Comparison of ENCODE assay signal across 21 mouse cellular contexts in the genomic region with DNA sequence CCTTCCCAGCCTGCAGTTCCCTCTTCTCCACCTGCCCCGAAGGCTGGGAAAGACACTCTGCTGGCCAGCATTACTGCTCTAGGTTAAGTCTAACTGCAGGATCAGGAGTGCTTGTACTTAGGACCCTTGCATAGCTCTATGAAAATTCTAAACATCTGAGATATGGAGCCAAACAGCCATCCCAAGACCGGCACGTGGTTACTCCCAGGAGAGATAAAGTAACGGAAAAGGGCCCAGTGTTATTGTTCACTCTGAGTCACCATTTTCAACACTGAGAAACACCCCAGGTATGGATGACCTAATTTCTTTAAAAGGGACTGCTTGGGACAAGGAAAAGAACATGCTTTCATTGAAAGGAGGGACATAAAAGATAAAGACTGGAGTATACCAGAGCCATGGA. TPM values are rescaled to one million over a fixed set of nuclear protein-coding genes. Genes with fewer than 3 reads are reported as not detected.
DNase-seq lines count a peak whose midpoint lies in the region; ATAC-seq and TF ChIP-seq lines count a peak whose summit lies in the region.
"Had no signal": no experiment of that assay in that cellular context is flagged by ENCODE, and none has a peak within 500 bp of the region (broad histone marks: within the 10 kb centered on the region; RNA-seq: fewer than 3 reads in every experiment).

No protein-coding gene starts in this region.

- intact Hi-C loops in heart, adult 2 months (cut with DNase I), result no loop called here

- 0 out of 2 replicates have a peak overlapping the region, but pooled peaks have one; percentile 42 for H3K27ac ChIP-seq in heart, embryonic 13.5 days (replicated peaks)
- no peak overlapping the region for H3K27ac ChIP-seq in heart, adult 2 months
- no peak overlapping the region for H3K27ac ChIP-seq in heart, postnatal 0 days (ENCODE audit: low read depth)
- no peak overlapping the region for H3K27ac ChIP-seq in heart, embryonic 11.5 days (ENCODE audit: low read depth, low read length)
- H3K27ac ChIP-seq in CH12.LX (ENCODE audit: insufficient read depth, low read depth), result no peak overlapping the region
- no peak overlapping the region for H3K27ac ChIP-seq in forebrain, embryonic 11.5 days (ENCODE audit: low read depth, low read length)
- H3K27ac ChIP-seq: embryonic facial prominence, embryonic 13.5 days; forebrain, embryonic 13.5 days; gastrocnemius, adult 2 months; hindbrain, embryonic 13.5 days; hindbrain, postnatal 0 days had no signal

- WGBS in heart, embryonic 13.5 days, result 38% methylated on average over 4 of the region's 4 CpGs
- 38% methylated on average over 4 of the region's 4 CpGs for WGBS in heart, adult 2 months
- WGBS in heart, postnatal 0 days, result 25% methylated on average over 4 of the region's 4 CpGs
- WGBS in heart, embryonic 11.5 days (ENCODE audit: insufficient replicate concordance), result 54% methylated on average over 4 of the region's 4 CpGs
- 87% methylated on average over 4 of the region's 4 CpGs for WGBS in forebrain, embryonic 11.5 days

- no peaks in the 10 kb centered on the region for H3K79me2 ChIP-seq in heart, adult 2 months (replicated peaks; ENCODE audit: control insufficient read depth, insufficient read depth, low read length)
- H3K79me2 ChIP-seq in CH12.LX (replicated peaks; ENCODE audit: control insufficient read depth, extremely low read depth, insufficient read depth, poor library complexity, severe bottlenecking), result no peaks in the 10 kb centered on the region
- H3K79me2 ChIP-seq in myocyte (ENCODE audit: control insufficient read depth, insufficient read depth), result no peaks in the 10 kb centered on the region

- TF ChIP-seq CTCF in heart, adult 2 months (IDR thresholded peaks at IDR 0.05), result no peak
- TF ChIP-seq CTCF in heart, postnatal 0 days (IDR thresholded peaks at IDR 0.05; ENCODE audit: low read depth), result no peak
- TF ChIP-seq CTCF in CH12.LX (conservative IDR thresholded peaks at IDR 0.05 in 1 of 2, IDR thresholded peaks at IDR 0.05 in 1 of 2; ENCODE audit: low read depth in 2 of 2, low read length in 2 of 2), result no peak

- no peak overlapping the region for H3ac ChIP-seq in myocyte (ENCODE audit: control insufficient read depth, insufficient read length)

- peaks cover 41% of the 10 kb centered on the region for H3K36me3 ChIP-seq in heart, embryonic 13.5 days
- H3K36me3 ChIP-seq in heart, adult 2 months (ENCODE audit: control insufficient read depth, insufficient read depth, low read length), result peaks cover 7% of the 10 kb centered on the region
- H3K36me3 ChIP-seq in heart, postnatal 0 days (replicated peaks; ENCODE audit: control insufficient read depth, insufficient read depth, low read length), result peaks cover 15% of the 10 kb centered on the region; the same call in 1 of the 2 replicates
- H3K36me3 ChIP-seq in heart, embryonic 11.5 days (ENCODE audit: control insufficient read depth, insufficient read depth, low read length), result no peaks in the 10 kb centered on the region
- H3K36me3 ChIP-seq in CH12.LX (replicated peaks in 1 of 2; ENCODE audit: control insufficient read depth in 1 of 2, insufficient read depth in 1 of 2, low read length in 1 of 2) (peaks cover 0 to 35% of the 10 kb centered on the region in 2 experiments), myocyte (ENCODE audit: control insufficient read depth, insufficient read depth) (no peaks in the 10 kb centered on the region)
- H3K36me3 ChIP-seq in forebrain, embryonic 11.5 days (ENCODE audit: control insufficient read depth, insufficient read depth, low read length), result no peaks in the 10 kb centered on the region
- H3K36me3 ChIP-seq: embryonic facial prominence, embryonic 13.5 days; hindbrain, embryonic 13.5 days had no signal

- no peak for TF ChIP-seq EP300 in heart, adult 2 months (IDR thresholded peaks at IDR 0.05; ENCODE audit: insufficient read depth, low read depth, low read length)
- no peak for TF ChIP-seq EP300 in heart, postnatal 0 days (IDR thresholded peaks at IDR 0.05; ENCODE audit: low read depth)
- no peak for TF ChIP-seq EP300 in CH12.LX (IDR thresholded peaks at IDR 0.05; ENCODE audit: low read length)

- TF ChIP-seq RAD21 in CH12.LX (IDR thresholded peaks at IDR 0.05; ENCODE audit: low read depth, low read length), result no peak

- TF ChIP-seq POLR2A in heart, adult 2 months (IDR thresholded peaks at IDR 0.05; ENCODE audit: insufficient read depth, low read depth, low read length), result no peak
- TF ChIP-seq POLR2A in CH12.LX (IDR thresholded peaks at IDR 0.05; ENCODE audit: low read depth, low read length), result no peak
- TF ChIP-seq POLR2A in myocyte (IDR thresholded peaks at IDR 0.05; ENCODE audit: insufficient read length, low read depth), result no peak

- H3K27me3 ChIP-seq in heart, embryonic 13.5 days (replicated peaks), result no peaks in the 10 kb centered on the region
- no peaks in the 10 kb centered on the region for H3K27me3 ChIP-seq in heart, adult 2 months (ENCODE audit: control insufficient read depth, insufficient read depth, low read length)
- H3K27me3 ChIP-seq in heart, postnatal 0 days (ENCODE audit: control insufficient read depth, insufficient read depth, low read length), result no peaks in the 10 kb centered on the region
- H3K27me3 ChIP-seq in heart, embryonic 11.5 days (ENCODE audit: control insufficient read depth, insufficient read depth, low read length), result no peaks in the 10 kb centered on the region
- H3K27me3 ChIP-seq in CH12.LX (replicated peaks) (no peaks in the 10 kb centered on the region), myocyte (ENCODE audit: control insufficient read depth, insufficient read depth, insufficient read length) (no peaks in the 10 kb centered on the region)
- H3K27me3 ChIP-seq in forebrain, embryonic 11.5 days (ENCODE audit: control insufficient read depth, insufficient read depth, low read length), result no peaks in the 10 kb centered on the region
- H3K27me3 ChIP-seq: embryonic facial prominence, embryonic 13.5 days; forebrain, embryonic 13.5 days; hindbrain, embryonic 13.5 days had no signal

- no peaks in the 10 kb centered on the region for H3K9me3 ChIP-seq in heart, embryonic 13.5 days
- H3K9me3 ChIP-seq in heart, postnatal 0 days (replicated peaks; ENCODE audit: control insufficient read depth, low read length), result no peaks in the 10 kb centered on the region
- H3K9me3 ChIP-seq in heart, embryonic 11.5 days (replicated peaks; ENCODE audit: control insufficient read depth, low read length), result no peaks in the 10 kb centered on the region
- peaks cover 16% of the 10 kb centered on the region for H3K9me3 ChIP-seq in CH12.LX (replicated peaks; ENCODE audit: low read length)
- no peaks in the 10 kb centered on the region for H3K9me3 ChIP-seq in forebrain, embryonic 11.5 days (ENCODE audit: control insufficient read depth, low read length)
- H3K9me3 ChIP-seq: embryonic facial prominence, embryonic 13.5 days; forebrain, embryonic 13.5 days; hindbrain, embryonic 13.5 days had no signal

- no peak for DNase-seq in heart, adult 2 months
- peak; percentile 25 for DNase-seq in heart, postnatal 0 days (ENCODE audit: low spot score)
- no peak for DNase-seq in CH12.LX (ENCODE audit: extremely low read depth)
- no peak for DNase-seq in forebrain, embryonic 11.5 days (ENCODE audit: low spot score)
- DNase-seq: adrenal gland, adult 2 months; adrenal gland, postnatal 25 days; cerebellum, adult 18-20 months; cerebellum, adult 9-11 months; cerebellum, postnatal 36 days; forebrain, postnatal 0 days; gastrocnemius, adult 2 months; gastrocnemius, postnatal 25 days; kidney, adult 2 months had no signal

- ATAC-seq in heart, embryonic 13.5 days (ENCODE audit: extremely low read depth, insufficient number of reproducible peaks, low FRiP score, low TSS enrichment), result no peak
- ATAC-seq in heart, postnatal 0 days (ENCODE audit: insufficient read depth, low read depth), result peak; percentile 58
- ATAC-seq in heart, embryonic 11.5 days (replicated peaks; ENCODE audit: insufficient number of reproducible peaks, low FRiP score, low TSS enrichment), result no peak
- ATAC-seq in forebrain, embryonic 11.5 days (replicated peaks; ENCODE audit: low FRiP score), result no peak
- ATAC-seq: CD4-positive, CD25-positive, alpha-beta regulatory T cell, adult 4 months; forebrain, embryonic 13.5 days; forebrain, postnatal 0 days; hindbrain, postnatal 0 days had no signal

- H3K4me1 ChIP-seq in heart, embryonic 13.5 days, result peaks cover 19% of the 10 kb centered on the region
- peaks cover 3% of the 10 kb centered on the region; the same call in 1 of the 2 replicates for H3K4me1 ChIP-seq in heart, adult 2 months (ENCODE audit: control insufficient read depth, insufficient read depth, low read length)
- H3K4me1 ChIP-seq in heart, postnatal 0 days (ENCODE audit: control insufficient read depth, insufficient read depth), result peaks cover 11% of the 10 kb centered on the region
- H3K4me1 ChIP-seq in heart, embryonic 11.5 days (ENCODE audit: control insufficient read depth, insufficient read depth, low read length), result peaks cover 4% of the 10 kb centered on the region
- peaks cover 0 to 44% of the 10 kb centered on the region in 2 experiments; a peak in 2 of 4 replicates for H3K4me1 ChIP-seq in CH12.LX (ENCODE audit: control insufficient read depth in 1 of 2, insufficient read depth in 2 of 2)
- no peaks in the 10 kb centered on the region for H3K4me1 ChIP-seq in forebrain, embryonic 11.5 days (replicated peaks; ENCODE audit: control insufficient read depth, insufficient read depth, low read length)
- H3K4me1 ChIP-seq: embryonic facial prominence, embryonic 13.5 days; hindbrain, embryonic 13.5 days had no signal

- dilution Hi-C loops in CH12.LX (cut with MboI; ENCODE audit: extremely low pct_ligation_motif_present, extremely low pct_unique_long_range_greater_than_20kb, low sequenced_read_pairs), result no loop called here

- no peak overlapping the region for H3K9ac ChIP-seq in heart, embryonic 13.5 days
- H3K9ac ChIP-seq in heart, adult 2 months (ENCODE audit: low read depth, low read length), result no peak overlapping the region
- no peak overlapping the region for H3K9ac ChIP-seq in heart, postnatal 0 days (replicated peaks; ENCODE audit: low read depth, low read length)
- H3K9ac ChIP-seq in heart, embryonic 11.5 days (ENCODE audit: low read depth, low read length), result no peak overlapping the region
- no peak overlapping the region for H3K9ac ChIP-seq in CH12.LX (ENCODE audit: insufficient read depth, low read depth)
- no peak overlapping the region for H3K9ac ChIP-seq in forebrain, embryonic 11.5 days (ENCODE audit: low read length)
- H3K9ac ChIP-seq: embryonic facial prominence, embryonic 13.5 days; forebrain, embryonic 13.5 days; forebrain, postnatal 0 days; hindbrain, embryonic 13.5 days had no signal

- no peak overlapping the region for H3K4me2 ChIP-seq in heart, embryonic 13.5 days
- H3K4me2 ChIP-seq in heart, postnatal 0 days (ENCODE audit: low read depth, low read length), result no peak overlapping the region
- H3K4me2 ChIP-seq in heart, embryonic 11.5 days, result no peak overlapping the region
- no peak overlapping the region for H3K4me2 ChIP-seq in CH12.LX (ENCODE audit: insufficient read depth, low read depth, poor library complexity, severe bottlenecking)
- no peak overlapping the region for H3K4me2 ChIP-seq in myocyte (ENCODE audit: low read depth)
- no peak overlapping the region for H3K4me2 ChIP-seq in forebrain, embryonic 11.5 days (ENCODE audit: low read depth, low read length, severe bottlenecking)
- H3K4me2 ChIP-seq: embryonic facial prominence, embryonic 13.5 days; forebrain, embryonic 13.5 days; hindbrain, embryonic 13.5 days had no signal

- in situ Hi-C loops in CH12.LX (cut with MboI; ENCODE audit: low pct_ligation_motif_present, low pct_unique_long_range_greater_than_20kb, low sequenced_read_pairs), result loop anchor here (25.0 kb wide), 1 partner anchor 789 kb away; no protein-coding TSS in a partner anchor

- H3K4me3 ChIP-seq in heart, embryonic 13.5 days, result no peak overlapping the region
- H3K4me3 ChIP-seq in heart, adult 2 months, result no peak overlapping the region
- H3K4me3 ChIP-seq in heart, postnatal 0 days (ENCODE audit: low read depth, low read length), result no peak overlapping the region
- no peak overlapping the region for H3K4me3 ChIP-seq in heart, embryonic 11.5 days (ENCODE audit: low read depth, low read length)
- H3K4me3 ChIP-seq in CH12.LX (replicated peaks in 1 of 3; ENCODE audit: low read depth in 2 of 3, low read length in 2 of 3, poor library complexity in 1 of 3), result no peak overlapping the region
- no peak overlapping the region for H3K4me3 ChIP-seq in myocyte
- no peak overlapping the region for H3K4me3 ChIP-seq in forebrain, embryonic 11.5 days (ENCODE audit: low read depth, low read length)
- H3K4me3 ChIP-seq: embryonic facial prominence, embryonic 13.5 days; forebrain, embryonic 13.5 days; gastrocnemius, adult 2 months; hindbrain, embryonic 13.5 days had no signal

RNA-seq across cellular contexts. Expression of a gene that starts 45.2 kb away (rescaled TPM):
- 134 and 142 TPM in 2 replicates for polyA plus RNA-seq in heart, embryonic 13.5 days (2015; fragmentation: Nextera tagmentation; extraction: Ambion mirVana)
- total RNA-seq in heart, adult 2 months (2021), result 10 to 100 TPM; 39.9 to 47.1 TPM
- polyA plus RNA-seq in heart, adult 2 months (2012; rRNA removed), result 51.7 and 91.3 TPM in 2 replicates
- 175 and 202 TPM in 2 replicates for total RNA-seq in heart, postnatal 0 days (2014; rRNA removed; ENCODE audit: low replicate concordance)
- 125 and 126 TPM in 2 replicates for polyA plus RNA-seq in heart, postnatal 0 days (2015; fragmentation: Nextera tagmentation; extraction: Ambion mirVana)
- polyA plus RNA-seq in heart, embryonic 11.5 days (2014; fragmentation: Nextera tagmentation; extraction: Ambion mirVana), result 142 and 147 TPM in 2 replicates
- 29.5 and 33.0 TPM in 2 replicates for total RNA-seq in CH12.LX (2012; rRNA removed)
- 86.3 and 86.4 TPM in 2 replicates for total RNA-seq in CH12.LX (2014; rRNA removed)
- polyA plus RNA-seq in CH12.LX (2012; ENCODE audit: insufficient read length, low read depth), result 102 and 108 TPM in 2 replicates
- 81.5 TPM for polyA plus RNA-seq in myocyte (2012; fragmentation: generic; extraction: Trizol)
- 63.1 and 64.4 TPM in 2 replicates for polyA plus RNA-seq in forebrain, embryonic 11.5 days (2014; fragmentation: Nextera tagmentation; extraction: Ambion mirVana)
